Mouse (Mus musculus) frontal cortex, adult 2 months (tissue): ENCODE results near the gene Mpped2. TPM values are rescaled to one million over a fixed set of nuclear protein-coding genes. Genes with fewer than 3 reads are reported as not detected.
A peak's percentile ranks its signal among the peaks of the same experiment; 100 is the strongest.

Experiments used
- DNase-seq, 2 experiments: peaks; one replicate each; pipeline ENCODE4 v3.0.0; 2022; ENCODE audit warnings: low spot score in 1 of 2; ENCODE audit errors: extremely low spot score in 1 of 2
- polyA plus RNA-seq: library from polyadenylated mRNA; depleted of rRNA; stranded (reverse); fragments of >200 nt; gene quantifications from 2 replicates; pipeline ENCODE4 v1.2.3, GENCODE M21; 2012

The Mpped2 gene
- polyA plus RNA-seq, 1 experiment: 24.2 TPM

DNA sequence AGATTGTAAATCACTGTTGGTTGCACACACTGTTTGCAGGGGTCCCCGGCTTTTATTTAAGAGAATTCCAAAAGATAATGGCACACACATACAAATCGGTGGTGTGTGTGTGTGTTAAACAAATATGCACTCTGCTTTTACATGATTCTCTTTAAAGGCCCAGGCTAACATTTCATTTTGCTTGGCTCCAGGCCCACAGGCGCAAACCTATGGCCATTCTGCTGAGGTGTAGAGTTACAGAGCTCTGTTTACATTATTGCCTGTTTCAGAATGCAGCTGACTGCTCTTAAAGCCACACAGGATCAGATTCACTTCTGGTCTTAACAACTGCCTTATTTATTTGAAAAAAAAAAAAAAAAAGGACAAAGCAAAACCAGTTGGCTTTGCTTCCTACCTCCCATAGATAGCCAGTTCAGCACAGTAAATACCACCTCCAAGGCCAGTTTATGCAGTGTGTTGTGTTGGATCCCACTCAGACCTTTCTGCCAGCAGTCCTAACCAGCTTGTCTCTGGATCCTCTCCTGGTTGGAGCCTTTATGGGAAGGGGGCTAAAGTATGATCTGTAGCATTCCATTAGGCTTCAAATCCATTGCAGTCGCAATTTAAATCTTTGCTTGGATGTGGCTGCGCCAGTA is 96.7 kb downstream of the Mpped2 start:
- no peak for DNase-seq

DNA sequence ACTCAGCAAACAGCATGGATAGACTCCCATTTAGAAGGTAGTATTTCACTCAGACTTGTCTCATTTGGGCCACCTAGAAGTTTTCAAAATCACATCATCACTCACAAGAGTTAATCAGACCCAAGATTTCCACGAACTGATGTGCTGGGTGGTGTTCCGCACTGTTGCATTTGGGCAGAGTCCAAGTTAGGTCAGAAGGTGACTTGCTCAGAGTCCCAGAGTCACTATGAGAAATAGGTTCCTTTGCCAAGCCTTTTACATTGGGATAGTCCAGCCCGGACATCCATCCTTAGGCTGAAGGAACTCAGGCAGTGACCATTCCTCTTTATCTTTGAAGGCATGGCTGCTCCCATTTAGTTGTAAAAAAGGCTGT is 97.2 kb downstream of the Mpped2 start:
- no peak for DNase-seq

DNA sequence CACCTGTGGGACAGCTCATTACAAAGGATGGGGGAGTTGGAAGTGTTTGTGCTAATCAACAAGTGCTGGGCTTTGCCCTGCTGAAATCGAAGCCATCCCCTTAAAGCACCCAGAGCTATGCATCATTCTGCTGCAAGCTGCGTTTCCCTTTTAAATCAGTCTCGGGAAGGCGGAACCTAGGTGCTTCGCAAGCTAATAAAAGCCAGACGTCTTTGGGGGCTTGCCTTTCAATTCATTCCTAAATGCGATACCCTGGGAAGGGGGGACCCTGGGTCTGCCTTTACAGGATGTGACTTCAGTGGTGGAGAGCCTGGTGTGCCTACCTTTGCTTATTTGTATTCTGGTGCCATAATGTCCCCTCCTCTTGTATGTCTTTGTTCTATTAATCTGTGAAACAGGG is 103.2 kb downstream of the Mpped2 start:
- no peak for DNase-seq

DNA sequence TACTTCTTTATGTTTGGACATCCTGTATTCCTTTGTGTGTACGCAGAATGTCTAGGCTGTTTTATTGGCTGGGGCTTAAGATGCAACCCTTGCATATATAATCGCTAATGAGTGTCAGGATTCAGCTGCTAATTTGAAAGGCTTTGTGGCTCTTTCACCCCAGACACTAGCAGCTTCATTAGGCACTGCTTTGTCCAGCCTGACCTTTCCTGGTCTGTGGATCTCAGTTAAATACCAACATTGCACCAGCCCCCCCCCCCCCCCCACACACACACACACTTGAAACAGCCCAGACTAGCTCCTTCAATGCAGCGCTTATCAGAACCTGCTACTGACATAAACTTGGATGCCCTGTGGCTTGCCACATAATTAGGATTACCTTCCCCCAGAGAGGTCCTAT is 104.8 kb downstream of the Mpped2 start:
- no peak for DNase-seq

DNA sequence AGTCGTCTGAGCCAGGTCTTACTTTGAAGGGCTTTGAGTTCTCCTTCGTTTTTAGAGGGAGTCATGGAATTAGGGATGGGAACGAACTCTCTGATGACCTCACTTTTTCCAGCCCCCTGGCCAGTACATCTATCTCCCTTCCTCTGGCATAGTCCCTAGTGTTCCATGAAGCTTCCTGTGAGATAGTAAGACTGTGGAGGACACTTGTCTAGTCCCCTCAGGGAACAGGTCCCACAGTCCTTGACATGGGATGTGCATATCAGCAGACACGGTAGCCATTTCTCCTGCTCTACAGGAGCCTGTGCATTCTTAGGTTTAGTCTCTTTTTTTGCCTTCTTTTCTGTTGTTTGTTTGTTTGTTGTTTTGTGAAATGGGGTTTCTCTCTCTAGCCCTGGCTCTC is 105.8 kb downstream of the Mpped2 start:
- DNase-seq: no peak

DNA sequence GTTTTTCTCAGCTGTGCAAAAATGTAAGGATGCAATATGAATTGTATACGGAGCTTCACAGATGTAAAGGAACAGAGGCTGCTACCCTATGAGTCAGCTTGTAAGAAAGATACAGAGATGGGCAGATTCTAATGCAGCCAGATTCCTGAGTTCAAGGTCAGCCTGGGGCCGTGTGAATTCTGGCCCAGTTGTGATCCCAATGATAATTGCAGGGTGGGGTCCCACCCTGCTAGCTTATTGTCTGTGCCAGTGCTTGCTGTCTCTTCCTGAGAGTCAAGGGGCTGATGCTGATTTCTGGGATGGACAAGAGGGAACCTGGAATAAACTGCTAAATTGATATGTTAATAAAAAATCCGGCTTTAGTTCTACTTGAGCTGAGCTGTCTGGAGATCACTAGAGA is 122.8 kb downstream of the Mpped2 start:
- DNase-seq: no peak

DNA sequence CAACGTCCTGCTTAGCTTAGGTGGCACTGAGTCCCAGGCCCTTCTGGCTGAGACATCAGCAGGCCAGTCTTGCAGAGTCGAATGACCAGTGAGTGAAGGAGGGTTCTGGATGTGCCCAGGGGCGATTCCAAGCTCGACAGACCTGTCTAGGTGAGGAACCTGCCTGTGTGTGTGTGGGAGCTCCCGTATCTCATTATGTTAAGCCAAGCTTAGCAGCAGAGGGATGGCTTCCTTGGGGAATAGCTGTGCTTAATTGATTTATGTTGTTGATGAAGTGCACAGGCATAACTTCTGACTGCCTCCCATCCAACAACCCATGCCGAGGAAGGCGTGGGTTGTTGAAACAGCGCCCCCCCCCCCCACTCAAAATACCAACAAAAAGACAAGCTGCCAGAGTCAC is 128.2 kb downstream of the Mpped2 start:
- no peak for DNase-seq

DNA sequence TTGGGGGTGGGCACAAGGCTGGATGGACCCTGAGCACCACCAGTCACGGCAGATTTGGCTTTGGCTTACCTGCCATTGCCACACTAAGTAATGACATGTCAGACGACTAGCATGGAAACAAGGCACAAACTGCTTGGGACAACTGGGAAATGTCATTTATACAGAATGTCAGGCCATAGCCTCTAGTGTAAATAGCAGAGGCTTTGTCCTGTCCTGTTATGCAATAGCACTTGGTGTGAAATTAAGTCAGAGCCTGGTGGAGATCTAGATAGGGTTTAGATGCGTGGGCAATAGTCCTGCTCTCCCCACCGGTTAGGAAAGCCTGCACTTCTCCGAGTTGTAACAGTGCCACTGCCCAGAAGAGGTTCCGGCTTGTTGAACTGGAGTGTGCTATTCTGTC is 128.8 kb downstream of the Mpped2 start:
- no peak for DNase-seq

DNA sequence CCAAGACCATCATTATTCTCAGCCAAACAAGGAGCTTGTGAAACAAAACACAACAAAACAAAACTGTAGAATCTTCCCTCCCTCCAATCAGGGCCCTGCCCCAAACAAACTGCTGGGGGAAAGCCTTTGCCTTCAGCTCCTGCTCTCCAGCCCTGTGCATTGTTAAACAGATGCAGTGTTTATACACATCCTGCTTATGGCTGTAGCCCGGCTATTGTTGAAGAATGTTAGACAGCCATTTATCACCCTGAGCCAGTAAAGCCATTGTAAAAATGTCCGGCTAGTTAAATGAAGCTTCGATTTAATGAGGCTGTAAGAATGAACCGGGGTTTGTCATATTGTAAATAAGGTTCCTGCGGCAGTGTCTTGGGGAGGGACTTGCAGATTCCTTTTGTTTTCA is 129.5 kb downstream of the Mpped2 start:
- no peak for DNase-seq

DNA sequence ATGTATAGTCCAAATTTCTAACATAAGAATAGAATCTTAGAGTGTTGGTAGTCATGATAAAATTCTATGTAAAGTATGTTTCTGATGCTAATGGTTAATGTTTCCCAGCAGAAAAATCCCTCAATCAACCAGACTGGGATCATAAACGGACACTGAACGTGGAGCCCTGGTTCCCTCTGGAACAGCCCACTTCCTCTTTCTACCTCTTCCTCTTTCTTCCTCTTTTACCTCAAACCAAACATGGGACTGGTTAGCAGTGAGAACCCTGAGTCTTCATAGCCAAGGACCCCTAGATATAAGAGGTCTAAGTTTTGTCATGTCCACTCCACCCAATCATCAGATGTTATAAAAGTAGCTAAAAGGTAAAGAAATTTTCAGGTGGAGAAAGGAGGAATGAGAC is 132.4 kb downstream of the Mpped2 start:
- no peak for DNase-seq

DNA sequence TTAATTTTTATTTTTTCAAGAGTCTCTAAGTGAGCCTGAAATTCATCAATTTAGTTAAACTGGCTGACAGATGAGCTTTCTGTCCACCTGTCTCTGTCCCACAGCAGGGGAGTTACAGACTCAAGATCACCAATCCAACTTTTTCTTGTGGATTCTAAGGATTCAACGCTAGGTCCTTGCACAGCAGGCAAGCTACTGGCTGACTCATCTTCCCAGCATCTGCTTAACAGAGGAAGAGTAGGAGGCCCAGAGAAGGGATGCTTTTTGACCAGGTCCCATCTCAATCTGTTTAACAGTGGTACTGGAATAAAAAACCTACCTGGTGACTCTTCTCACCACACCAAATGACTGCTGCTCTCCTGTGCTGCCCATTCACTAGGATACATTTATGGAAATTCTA is 133.0 kb downstream of the Mpped2 start:
- DNase-seq: peak in 1 of 2 experiments; percentile 46

DNA sequence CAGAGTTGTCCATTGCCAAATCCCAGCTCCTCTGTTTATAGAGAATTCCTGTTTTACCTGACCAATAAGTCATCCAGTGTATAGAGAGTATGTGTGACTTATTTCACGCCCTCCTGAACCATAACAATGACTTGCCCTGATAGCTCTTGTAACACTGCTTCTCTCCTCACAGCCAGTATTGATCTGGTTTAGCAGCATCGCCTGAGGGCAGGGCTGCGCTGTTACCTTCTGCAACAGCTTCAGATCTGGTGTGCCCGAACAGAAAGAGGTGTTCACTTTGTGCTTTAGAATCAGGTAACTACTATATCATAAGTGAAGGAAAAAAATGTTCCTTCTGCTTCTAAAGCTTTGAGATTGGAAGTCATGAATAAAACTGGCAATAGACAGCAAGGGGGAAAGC is 133.7 kb downstream of the Mpped2 start:
- no peak for DNase-seq

DNA sequence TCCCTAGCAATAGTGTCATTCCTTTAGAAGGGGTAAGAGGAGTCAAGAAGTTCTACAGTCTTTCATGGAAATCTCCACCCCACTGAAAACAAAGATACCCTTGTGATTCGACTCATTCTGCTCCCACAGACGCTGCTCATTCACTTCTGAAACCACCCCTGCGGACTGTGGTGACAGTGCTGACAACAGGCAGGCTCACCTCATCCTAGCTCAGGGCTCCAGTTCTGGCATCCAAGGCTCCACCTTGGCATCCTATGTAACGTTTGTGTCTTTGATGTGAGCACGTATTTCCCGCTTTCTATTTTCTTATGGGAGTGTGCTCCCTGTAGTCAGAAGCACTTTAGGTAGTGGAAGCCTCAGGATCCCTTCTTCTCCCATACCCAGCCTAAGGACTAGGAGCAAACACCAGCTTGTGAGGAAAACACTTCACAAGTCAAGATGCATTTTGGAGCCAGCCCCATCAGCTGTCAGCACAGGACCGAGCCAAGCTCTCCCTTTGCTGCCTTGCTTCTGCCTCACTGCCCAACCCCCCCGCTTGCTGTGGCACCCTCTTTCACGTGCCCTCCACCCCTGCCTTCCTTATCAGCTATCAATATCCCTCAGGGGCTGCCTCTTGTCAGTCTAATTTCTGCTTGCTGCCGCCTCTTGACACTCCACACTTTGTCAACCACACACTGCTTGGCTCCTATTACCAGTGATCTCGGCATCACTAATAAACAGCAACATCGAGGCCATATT is 135.7 kb downstream of the Mpped2 start:
- DNase-seq: no peak

DNA sequence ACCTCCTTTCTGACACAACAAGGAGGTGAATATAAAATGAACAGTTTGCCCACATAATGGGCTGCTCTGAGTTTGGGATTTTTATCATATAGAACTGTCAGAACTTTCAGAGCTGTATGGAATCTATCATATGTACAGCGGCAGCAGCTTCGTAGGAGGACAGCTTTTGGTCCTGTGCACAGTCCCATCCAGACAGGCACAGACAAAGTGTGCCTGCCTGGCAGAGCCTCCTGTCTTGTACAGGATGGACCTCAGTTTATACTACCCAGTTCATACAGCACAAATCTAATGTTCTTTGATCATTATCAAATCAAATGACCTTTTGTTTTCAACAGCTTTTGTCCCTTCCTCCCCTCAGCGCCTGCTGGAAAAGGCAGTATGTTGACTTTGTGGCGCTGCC is 136.4 kb downstream of the Mpped2 start:
- DNase-seq: no peak

DNA sequence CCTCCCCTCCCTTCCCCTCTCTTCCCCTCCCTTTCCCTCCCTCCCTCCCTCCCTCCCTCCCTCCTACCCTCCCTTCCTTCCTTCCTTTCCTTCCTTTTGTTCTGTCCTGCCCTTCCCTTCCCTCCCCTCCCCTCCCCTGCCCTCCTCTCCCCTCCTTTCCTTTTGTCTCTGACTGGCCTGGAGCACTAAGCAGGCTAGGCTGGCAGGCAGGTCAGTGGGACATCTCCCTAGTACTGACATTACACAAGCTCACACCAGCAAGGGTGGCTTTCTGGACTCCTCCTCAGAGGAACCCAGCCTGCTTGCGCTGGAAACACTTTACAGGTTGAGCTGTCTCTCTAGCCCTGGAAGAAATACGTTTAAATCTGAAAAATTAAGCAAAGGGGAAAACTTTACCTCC is 139.5 kb downstream of the Mpped2 start:
- no peak for DNase-seq

DNA sequence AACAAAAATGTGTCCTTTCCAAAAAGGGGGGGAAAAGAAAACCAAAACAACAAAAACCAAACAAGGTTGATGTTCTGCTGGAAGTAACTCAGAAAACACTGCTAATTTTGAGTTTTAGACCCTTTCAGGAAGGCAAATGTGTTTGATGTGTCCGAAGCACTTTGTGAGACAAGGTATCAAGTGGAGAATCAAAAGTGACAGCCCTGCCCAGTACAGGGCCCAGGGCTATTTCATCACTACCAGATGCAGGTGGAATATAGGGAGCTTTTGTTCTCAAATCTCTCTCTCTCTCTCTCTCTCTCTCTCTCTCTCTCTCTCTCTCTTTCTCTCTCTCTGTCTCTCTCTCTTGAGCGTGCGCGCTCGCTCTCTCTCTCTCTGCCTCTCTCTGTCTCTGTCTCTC is 140.1 kb downstream of the Mpped2 start:
- no peak for DNase-seq

DNA sequence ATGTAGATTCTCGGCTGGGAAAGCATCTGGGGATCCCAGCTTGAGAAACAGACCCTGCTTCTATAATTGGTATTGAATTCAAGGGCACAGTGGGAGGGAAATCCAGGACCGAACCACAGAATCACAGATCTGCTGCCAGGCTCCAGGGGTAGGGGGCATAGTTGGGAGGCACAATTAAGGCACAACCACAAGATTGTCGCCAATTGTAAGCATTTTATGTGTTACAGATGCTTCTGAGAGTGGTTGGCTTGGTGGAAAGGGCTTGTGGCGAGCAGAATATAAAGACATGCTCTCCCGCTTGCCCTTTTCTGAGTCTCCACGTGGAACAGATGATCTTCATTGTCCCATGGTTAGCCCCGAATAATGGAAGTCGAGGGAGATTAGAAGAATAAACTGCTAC is 142.3 kb downstream of the Mpped2 start:
- no peak for DNase-seq

DNA sequence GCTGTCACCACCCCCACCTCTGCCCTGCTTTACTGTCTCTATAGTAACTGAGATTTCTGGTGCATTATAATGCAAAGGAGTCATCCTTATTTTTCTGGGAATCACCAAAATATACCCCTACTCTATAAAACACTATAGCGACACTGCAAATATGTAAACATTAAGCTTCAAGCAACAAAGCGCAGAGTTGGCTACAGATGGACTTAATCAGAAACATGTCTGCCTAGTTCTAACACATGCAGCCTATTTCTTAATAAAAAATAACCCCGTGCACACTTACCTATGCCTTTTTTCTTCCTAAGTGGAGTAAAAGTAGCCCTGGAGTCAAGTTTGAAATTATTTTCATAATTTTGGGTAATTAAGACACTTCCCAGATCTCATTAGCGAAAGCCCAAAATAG is 144.2 kb downstream of the Mpped2 start:
- no peak for DNase-seq

DNA sequence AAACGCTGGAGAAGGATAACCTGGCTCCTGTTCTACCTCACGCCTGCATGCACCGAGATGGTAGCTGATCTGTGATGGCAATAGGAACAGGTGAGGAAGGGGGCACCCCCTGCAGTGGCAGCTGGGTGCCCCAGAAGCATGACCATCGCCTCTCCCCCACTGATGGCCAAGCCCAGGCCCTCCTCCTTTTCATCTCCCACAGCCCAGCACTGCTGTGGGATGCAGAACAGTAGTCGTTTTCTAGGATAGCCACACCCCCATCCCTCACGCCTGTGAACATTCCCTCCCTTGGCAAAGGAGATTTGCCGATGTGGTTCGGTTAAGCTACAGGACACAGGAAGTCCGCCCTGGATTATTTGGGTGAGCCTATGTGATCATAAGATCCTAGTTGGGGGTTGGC is 151.1 kb downstream of the Mpped2 start:
- no peak for DNase-seq

DNA sequence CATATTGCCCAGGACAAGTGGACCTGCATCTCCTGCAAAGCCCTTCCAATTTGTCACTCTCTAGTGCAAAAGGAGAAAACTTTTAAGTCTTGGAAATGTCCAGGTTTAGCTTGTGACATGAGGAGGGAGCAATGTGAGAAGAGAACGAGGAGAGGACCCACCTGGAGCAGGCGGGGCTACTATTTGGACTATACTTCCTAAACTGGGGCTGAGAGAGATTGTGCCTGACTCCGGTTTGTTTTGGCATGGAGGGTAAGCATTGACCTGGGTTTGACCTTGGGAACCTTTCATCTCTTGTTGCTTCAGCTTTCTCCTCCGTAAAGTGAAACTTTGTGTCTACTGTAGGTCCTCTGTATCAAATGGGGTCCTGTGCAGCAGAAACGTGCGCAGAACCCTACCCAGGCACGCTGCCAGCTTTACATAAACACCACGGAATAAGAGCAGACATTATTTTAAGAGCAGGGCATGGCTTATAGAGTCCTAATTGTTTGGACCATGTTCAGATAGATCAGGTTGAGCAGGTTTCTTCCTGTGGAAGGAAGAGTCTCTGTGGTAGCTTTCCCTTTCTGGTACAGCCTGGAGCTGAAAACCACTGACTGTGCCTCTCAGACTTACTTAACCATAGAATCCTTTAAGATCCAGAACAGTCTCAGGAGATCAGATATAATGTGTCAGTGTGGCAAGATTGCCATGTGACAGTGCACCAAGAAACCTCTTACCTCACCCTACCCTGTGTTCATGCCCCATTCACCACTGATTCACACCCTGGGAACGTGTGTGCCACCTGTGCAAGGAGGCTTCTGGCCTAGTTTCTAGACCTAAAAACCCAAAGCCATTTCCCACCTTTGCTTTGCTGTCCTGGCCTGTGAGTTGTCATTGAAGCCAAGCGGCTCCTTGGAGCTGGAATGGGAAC is 152.0 kb downstream of the Mpped2 start:
- no peak for DNase-seq

DNA sequence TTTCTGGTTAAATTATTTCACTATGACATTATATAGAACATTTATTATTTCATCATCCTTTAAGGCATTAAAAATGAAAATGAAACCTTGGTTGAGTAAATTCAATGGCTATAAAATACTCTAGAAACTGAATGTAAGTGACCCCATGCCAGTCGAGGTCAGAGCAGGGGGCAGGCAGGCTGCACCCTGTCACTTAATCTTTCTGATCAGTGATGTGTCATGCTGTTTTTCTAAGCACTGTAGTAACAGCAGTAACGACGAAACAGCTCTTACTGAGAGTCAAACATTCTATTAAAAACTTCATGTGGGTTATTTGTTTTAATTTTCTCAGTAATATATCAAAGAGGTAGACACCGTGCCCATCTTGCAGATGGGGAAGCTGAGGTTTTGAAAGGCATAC is 153.4 kb downstream of the Mpped2 start:
- DNase-seq: no peak

DNA sequence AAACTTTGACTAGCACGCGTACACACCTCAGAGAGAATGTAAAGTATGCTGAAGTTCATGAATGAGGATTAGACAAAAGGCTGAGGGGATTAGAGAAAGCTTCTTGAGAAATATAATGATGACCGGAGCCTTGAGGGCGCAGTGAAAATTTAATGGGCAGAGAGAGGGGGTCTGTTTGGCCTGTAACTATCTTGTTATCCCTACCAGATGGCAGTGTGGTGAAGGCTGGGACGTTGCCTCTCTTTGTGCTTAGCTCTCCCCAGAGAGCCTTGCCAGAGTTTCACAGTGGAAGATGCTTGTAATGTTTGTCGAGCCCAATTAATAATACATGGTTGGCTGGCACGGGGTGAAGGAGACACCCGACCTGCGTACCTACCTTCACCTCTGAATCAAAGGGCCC is 156.3 kb downstream of the Mpped2 start:
- DNase-seq: no peak
